Mouse (Mus musculus) cerebellum, adult 2 months (tissue): ENCODE measurements around the gene Hus1b. TPM values are rescaled to one million over a fixed set of nuclear protein-coding genes. Genes with fewer than 3 reads are reported as not detected.

Experiments used
- DNase-seq, 2 experiments: peaks; one replicate each; pipeline ENCODE4 v3.0.0; 2021
- H3K27ac ChIP-seq: fragments of 200-500 bp; 2 replicates; pipeline ENCODE4 v1.5.1; 2012; ENCODE audit warnings: low read length, control low read depth, inconsistent platforms; ENCODE audit not compliant: insufficient read depth
- H3K27me3 ChIP-seq: fragments of 200-500 bp; 2 replicates; pipeline ENCODE4 v1.6.1; 2012; ENCODE audit warnings: inconsistent platforms, mild to moderate bottlenecking, low read length, moderate library complexity; ENCODE audit not compliant: control insufficient read depth, insufficient read depth
- H3K4me1 ChIP-seq: fragments of 200-500 bp; 2 replicates; pipeline ENCODE4 v1.6.1; 2011; ENCODE audit warnings: low read length; ENCODE audit not compliant: control insufficient read depth, insufficient read depth
- H3K4me3 ChIP-seq: fragments of 200-500 bp; replicated peaks from 2 replicates; pipeline ENCODE3; 2011; ENCODE audit warnings: mild to moderate bottlenecking, low read depth, low read length, control low read depth; ENCODE audit not compliant: insufficient read depth
- CTCF ChIP-seq: fragments of 200-500 bp; IDR thresholded peaks from 2 replicates; pipeline ENCODE4 v1.5.1; 2011; ENCODE audit warnings: low read depth, mild to moderate bottlenecking, control low read depth, low read length, moderate library complexity, borderline replicate concordance; ENCODE audit not compliant: insufficient read depth
- POLR2A ChIP-seq: fragments of 200-500 bp; IDR thresholded peaks from 2 replicates; pipeline ENCODE4 v1.6.1; 2011; ENCODE audit warnings: low read length, control low read depth, borderline replicate concordance; ENCODE audit not compliant: insufficient read depth
- WGBS: fragments of 180-500 bp; shearing (Covaris S2); methylation state at CpG from one replicate; pipeline ENCODE4 v1.1.7; 2018; 5-methylcytosine and 5-hydroxymethylcytosine counted together
- polyA plus RNA-seq: library from polyadenylated mRNA; depleted of rRNA; stranded (reverse); fragments of >200 nt; gene quantifications from 2 replicates; pipeline ENCODE4 v1.2.3, GENCODE M21; 2012

The Hus1b gene
- polyA plus RNA-seq, 1 experiment, result 0.26 TPM

DNA sequence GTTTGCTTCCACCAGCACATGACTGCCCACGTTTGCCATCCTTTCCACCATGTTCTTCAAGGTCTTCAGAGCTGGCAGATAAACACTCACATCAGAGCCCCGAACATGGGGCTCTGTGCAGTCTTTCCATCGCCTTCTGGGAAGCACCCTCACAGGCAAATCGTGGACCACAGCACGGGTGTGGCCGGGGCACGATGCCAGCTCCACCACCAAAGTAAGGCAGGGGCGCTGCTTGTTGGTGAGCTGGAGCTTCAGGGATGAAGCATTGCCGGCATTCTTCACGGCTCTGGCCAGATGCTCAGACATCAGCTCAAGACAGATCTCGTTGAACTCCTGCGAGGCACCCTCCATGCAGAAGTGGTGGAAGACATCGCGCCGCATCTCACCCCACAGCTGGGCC is 430 bp downstream of the Hus1b start:
- no peak for DNase-seq
- Histone ChIP-seq H3K4me1 (peaks cover 8% of the 10 kb centered on the region; the same call in 1 of the 2 replicates), H3K27ac (no peak overlapping the region), H3K27me3 (no peaks in the 10 kb centered on the region), H3K4me3 (no peak overlapping the region)
- 87% methylated on average over 15 of the region's 15 CpGs for WGBS
- TF ChIP-seq POLR2A (no peak), CTCF (no peak)

GRCm38 (mm10) chr13:30945788-30946187 is 1.8 kb downstream of the Hus1b start:
- Histone ChIP-seq H3K4me3 (no peak overlapping the region), H3K27me3 (no peaks in the 10 kb centered on the region), H3K4me1 (peaks cover 8% of the 10 kb centered on the region; the same call in 1 of the 2 replicates), H3K27ac (no peak overlapping the region)
- DNase-seq, result no peak
- TF ChIP-seq CTCF, result no peak
- no peak for TF ChIP-seq POLR2A

DNA sequence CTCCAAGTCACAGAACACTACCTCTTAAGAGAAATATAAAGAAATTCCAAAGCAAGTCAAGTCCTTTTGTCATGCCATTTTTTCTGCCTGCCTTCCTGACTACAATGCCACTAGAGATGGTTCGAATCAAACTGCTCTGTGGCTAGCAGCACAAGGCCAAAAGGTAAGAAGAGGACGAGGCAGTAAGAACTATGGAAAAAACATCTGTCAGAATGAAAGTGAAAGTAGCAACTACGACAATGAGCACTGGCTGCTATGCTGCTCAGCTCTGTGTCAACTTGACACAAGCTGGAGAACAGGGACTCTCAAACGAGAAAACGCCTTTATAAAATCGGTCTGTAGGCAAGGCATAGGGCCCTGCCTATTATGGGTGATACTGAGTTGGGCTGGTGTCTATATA is 14.6 kb downstream of the Hus1b start:
- no peak for DNase-seq
- 88% methylated on average over 6 of the region's 6 CpGs for WGBS
- Histone ChIP-seq H3K4me3 (no peak overlapping the region), H3K4me1 (no peaks in the 10 kb centered on the region), H3K27ac (no peak overlapping the region), H3K27me3 (no peaks in the 10 kb centered on the region)
- TF ChIP-seq CTCF (no peak), POLR2A (no peak)

DNA sequence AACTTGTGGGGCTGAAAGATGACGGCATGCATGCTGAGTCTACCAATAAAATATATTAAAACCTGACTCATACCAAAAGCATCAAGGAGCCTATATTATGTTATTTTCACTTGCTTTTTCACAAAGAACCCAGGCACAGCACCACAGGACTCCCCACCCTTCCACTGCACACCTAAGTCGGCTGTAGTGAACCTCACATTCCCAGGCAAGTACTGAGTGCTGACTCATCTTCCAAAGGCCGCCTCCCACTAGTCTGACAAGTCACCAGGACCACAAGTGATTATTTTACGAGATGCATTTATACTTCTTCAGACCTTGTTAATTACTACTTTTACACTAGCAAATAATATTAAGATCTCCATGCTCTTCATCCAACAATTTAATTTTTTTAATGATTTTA is 15.9 kb downstream of the Hus1b start:
- TF ChIP-seq CTCF, result no peak
- no peak for TF ChIP-seq POLR2A
- WGBS, result 82% methylated on average over 4 of the region's 4 CpGs
- no peak overlapping the region for H3K27ac ChIP-seq
- no peaks in the 10 kb centered on the region for H3K4me1 ChIP-seq
- no peak for DNase-seq
- H3K27me3 ChIP-seq, result no peaks in the 10 kb centered on the region
- H3K4me3 ChIP-seq, result no peak overlapping the region

GRCm38 (mm10) chr13:30929119-30929518 is 18.4 kb downstream of the Hus1b start:
- Histone ChIP-seq H3K27me3 (no peaks in the 10 kb centered on the region), H3K4me1 (no peaks in the 10 kb centered on the region), H3K4me3 (no peak overlapping the region), H3K27ac (no peak overlapping the region)
- 95% methylated on average over 2 of the region's 2 CpGs for WGBS
- DNase-seq, result no peak
- TF ChIP-seq POLR2A (no peak), CTCF (no peak)

DNA sequence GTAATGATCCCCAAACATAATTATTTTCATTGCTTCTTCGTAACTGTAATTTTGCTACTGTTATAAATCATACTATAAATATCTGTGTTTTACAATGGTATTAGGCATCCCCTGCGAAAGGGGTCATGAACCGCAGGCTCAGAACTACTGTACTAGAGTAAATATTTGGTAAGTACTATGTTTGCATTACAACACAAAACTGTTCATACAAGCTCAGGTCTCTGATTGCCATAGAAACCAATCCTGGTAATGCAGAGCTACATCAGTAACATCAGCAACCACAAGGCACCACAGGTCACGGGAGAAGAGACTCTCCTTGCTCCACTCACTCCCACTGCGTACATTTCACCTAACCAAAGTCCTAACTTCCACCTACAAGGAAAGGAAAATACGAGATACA is 23.3 kb downstream of the Hus1b start:
- 95% methylated on average over 6 of the region's 6 CpGs for WGBS
- TF ChIP-seq POLR2A (no peak), CTCF (no peak)

DNA sequence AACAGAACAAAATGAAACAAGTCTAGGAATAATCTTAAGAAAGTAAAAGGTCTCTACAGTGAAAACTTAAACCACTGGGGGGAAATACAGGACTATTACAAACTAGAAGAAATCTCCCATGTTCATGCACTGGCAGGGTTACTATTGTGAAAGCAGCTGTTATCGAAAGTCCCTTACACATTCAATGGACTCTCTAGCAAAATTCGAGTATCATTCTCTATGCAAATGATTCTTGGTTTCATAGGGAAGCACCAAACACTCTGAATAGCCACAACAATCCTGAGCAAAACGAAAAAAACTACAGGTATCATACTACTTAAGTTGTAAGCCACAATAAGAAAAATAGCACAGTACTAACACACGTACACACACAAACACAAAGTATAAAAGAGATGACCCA is 25.6 kb downstream of the Hus1b start:
- no peak for TF ChIP-seq CTCF
- TF ChIP-seq POLR2A, result no peak
- Histone ChIP-seq H3K27ac (no peak overlapping the region), H3K27me3 (no peaks in the 10 kb centered on the region), H3K4me3 (no peak overlapping the region), H3K4me1 (no peaks in the 10 kb centered on the region)
- DNase-seq, result no peak
- WGBS, result 85% methylated on average over 4 of the region's 4 CpGs

More for the DNA sequence above, 23.3 kb downstream of the Hus1b start:
- Histone ChIP-seq H3K4me1 (no peaks in the 10 kb centered on the region), H3K4me3 (no peak overlapping the region), H3K27ac (no peak overlapping the region), H3K27me3 (no peaks in the 10 kb centered on the region)
- DNase-seq, result no peak

- H3K27ac ChIP-seq, result no peak overlapping the region
- DNase-seq, result no peak
- TF ChIP-seq CTCF (no peak), POLR2A (no peak)
Observed at GRCm38 (mm10) chr13:30913757-30914156, 33.8 kb downstream of the Hus1b start.

GRCm38 (mm10) chr13:30913028-30913427 is 34.5 kb downstream of the Hus1b start:
- DNase-seq, result no peak
- Histone ChIP-seq H3K27ac (no peak overlapping the region), H3K4me1 (no peaks in the 10 kb centered on the region), H3K4me3 (no peak overlapping the region), H3K27me3 (no peaks in the 10 kb centered on the region)
- no peak for TF ChIP-seq POLR2A
- no peak for TF ChIP-seq CTCF
- WGBS, result 37% methylated on average over 4 of the region's 4 CpGs

More at GRCm38 (mm10) chr13:30913757-30914156, 33.8 kb downstream of the Hus1b start:
- Histone ChIP-seq H3K4me1 (no peaks in the 10 kb centered on the region), H3K4me3 (no peak overlapping the region), H3K27me3 (no peaks in the 10 kb centered on the region)
